Mouse (Mus musculus) cerebellum, adult 8-10 months (tissue): ENCODE measurements around the gene 1700029I15Rik.

ENCODE experiments used
- DNase-seq: peaks from one replicate; pipeline ENCODE4 v3.0.0; 2022

The 1700029I15Rik gene

DNA sequence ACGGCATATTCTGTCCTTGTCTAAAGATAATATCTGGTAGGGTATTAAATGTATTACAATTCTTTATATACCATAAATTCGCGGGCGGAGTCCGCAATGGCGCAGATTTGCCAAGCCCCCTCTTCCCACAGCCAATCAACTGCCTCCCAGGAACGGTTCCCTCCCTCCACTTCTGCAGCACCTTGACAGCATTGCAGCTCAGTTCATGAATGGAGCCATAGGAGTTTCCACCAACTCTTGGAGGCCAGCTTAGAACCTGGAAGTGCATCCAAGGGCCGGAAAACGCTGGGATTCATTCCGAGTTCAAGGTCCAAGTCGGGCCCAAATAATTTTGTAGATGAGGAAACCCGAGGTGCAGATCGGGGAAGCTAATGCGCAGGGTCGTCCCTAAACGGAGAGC lies 7.8 kb upstream of the 1700029I15Rik start, which contains the start of the genes Pex16 and Large2:
Gene Pex16 (plus strand): TSS at position 163 of the 400 bp plus-strand sequence.
Gene Large2 (minus strand): TSS at position 356 of the 400 bp plus-strand sequence.
- peak; percentile 54 for DNase-seq

GRCm38 (mm10) chr2:92375099-92375623 lies 7.2 kb upstream of the 1700029I15Rik start:
- peak; percentile 87 for DNase-seq

GRCm38 (mm10) chr2:92375788-92376187 lies 6.5 kb upstream of the 1700029I15Rik start:
- no peak for DNase-seq

- DNase-seq, result no peak
These were observed 6.0 kb upstream of the 1700029I15Rik start for GRCm38 (mm10) chr2:92376300-92376699.

GRCm38 (mm10) chr2:92377320-92377719 lies 5.0 kb upstream of the 1700029I15Rik start:
- peak; percentile 33 for DNase-seq

DNA sequence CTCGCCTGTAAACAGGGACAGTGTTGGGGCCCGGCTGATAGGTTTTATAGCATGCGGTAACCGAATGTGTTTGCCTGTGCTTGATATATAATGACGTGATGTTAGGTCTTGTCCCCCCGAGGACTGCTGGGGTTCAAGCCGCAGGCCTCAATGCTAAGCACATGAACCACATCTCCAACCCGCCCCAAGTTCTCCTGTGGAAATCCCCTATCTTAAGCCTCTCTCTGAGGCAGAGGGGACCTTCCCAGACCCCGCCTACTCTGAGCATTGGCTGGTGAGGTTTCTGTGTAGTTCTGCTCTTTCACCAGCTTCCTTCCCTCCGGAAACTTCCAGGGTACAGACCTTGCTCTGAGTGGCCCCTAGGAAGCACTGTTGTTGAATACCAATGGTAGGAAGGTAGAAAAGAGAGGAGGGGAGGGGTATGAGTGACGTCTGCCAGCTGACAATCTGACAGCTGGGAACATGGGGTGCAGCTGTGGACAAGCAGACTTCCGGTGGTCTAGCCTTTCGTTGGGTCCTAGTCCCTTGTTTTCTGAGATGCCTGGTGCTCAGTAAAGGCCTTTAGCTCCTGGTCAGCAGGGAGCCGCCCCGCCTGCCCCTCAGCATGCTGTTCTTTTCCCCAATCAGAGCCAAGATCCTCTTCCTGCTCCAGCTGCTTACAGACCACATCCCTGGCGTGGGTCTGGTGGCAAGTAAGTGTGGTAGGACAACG lies 2.4 kb upstream of the 1700029I15Rik start:
- DNase-seq, result no peak

DNA sequence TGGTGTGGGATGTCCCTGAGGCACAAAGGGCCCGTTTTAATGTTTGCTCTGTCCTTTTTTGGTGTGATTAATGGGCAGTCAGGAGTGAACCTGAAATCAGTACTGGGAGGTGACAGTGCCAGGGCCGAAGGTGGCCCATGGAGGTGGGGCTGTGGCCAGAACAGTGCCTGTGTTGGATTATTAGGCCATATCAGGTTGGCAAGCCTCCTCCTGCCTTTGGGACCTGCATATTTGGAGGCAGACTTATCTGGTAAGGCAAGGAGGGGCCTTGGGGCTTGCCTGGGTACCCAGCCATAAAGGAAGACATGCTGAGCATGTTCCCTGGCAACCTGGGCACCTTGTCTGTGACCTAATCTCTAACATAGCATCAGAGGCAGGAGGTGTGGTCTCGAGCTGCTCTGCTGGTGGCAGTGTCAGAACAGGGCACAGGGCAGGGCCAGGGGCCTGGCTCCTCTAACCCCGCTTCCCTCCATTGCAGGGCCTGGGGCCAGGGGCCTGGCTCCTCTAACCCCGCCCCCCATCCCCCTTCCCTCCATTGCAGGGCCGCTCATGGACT lies 1.8 kb upstream of the 1700029I15Rik start:
- DNase-seq, result no peak

- no peak for DNase-seq
These were observed 1.2 kb upstream of the 1700029I15Rik start for GRCm38 (mm10) chr2:92381161-92381560.

GRCm38 (mm10) chr2:92382759-92383158 lies 421 bp downstream of the 1700029I15Rik start:
- no peak for DNase-seq

GRCm38 (mm10) chr2:92384101-92384500 lies 1.8 kb downstream of the 1700029I15Rik start:
- DNase-seq, result no peak

GRCm38 (mm10) chr2:92385113-92386051 lies 3.0 kb downstream of the 1700029I15Rik start:
- DNase-seq, result no peak

DNA sequence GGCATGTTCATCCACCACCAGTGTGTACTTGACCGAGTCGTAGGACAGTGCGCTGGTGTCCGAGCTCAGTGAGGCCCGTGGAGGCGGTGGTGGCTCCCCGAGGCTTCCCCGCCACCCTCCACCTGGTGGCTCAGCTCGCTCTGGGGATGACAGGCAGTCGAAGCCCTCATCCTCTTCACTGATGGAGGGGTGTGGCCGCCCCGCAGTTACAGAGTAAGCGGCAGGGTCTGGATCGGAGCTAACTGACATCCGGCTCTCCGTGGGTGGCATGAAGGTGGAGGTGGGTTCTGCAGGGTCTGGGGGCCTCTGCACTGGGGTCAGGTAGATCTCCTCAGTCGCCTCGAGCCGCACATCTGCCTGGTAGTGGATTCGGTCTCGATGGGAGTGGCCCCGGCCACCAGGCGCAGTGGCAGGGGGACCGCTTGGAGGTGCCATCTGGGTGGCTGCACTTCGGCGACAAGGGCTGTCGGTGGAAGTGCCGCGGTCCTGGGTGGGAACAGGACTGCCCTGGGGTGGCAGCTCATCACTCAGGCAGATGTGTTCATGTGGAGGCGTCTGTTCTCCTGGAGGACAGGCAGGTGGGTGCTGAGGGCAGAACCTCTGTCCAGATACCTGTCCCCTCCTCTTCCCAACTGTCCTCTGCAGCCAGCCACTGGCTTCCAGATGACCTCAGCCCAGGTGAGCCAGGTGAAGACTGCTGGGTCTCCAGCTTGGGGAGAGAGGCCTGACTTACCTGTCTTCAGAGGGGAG lies 4.7 kb downstream of the 1700029I15Rik start:
- DNase-seq, result no peak

DNA sequence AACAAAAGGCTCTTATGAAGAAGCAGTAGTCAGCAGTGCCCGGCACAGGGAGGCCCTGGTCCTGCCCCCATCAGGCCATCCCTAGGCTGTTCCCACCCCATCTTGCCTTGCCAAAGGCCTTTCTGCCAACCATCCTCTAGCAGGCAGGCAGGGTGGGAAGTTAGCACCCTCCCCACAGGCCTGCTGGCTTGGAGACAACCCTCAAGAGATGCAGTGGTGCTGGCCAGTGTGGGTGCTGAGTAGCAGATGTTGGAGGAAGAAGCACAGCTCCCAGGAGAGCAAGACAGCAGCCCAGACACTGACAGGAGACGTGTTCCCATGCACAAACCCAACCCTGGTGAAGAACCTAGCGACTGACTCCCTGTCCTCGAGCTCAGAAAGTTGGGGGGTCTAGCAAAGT lies 5.3 kb downstream of the 1700029I15Rik start:
- DNase-seq, result no peak

GRCm38 (mm10) chr2:92388081-92388517 lies 5.8 kb downstream of the 1700029I15Rik start:
- DNase-seq, result no peak

DNA sequence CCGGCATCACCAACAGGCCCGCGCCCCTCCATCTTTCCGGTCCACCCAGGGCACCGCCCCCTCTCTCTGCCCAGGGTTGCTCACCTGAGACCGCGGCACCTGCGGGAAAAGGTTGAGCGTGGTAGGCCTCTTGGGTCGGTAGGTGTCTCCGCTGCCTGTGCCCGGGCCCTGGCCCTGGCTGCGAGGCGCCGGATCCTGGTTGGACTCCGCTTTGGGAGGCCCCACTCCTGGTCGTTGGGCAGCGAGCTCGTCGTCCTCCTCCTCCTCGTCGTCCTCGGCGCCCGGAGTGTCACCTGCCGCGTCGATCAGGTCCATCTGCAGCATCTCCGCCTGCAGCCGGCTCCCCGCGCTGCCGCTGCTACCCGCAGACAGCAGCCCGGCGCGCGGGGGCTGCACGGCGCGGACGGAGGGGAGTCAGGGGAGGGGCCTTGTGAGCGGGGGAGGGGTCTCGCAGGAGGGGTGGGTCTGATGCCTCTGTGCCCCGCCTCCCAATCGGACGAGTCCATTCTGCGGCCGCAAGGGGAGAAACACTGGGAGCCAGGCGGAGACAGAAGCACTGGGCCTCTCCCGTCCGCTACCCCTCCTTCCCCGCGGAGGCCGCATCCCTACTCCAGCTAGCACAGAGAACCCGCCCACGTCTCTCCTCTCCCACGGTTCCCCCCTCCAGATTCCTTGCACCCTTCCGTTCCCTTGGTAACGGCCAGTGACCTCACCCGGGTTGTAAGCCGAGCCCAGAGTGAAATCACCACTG lies 6.7 kb downstream of the 1700029I15Rik start:
- peak; percentile 85 for DNase-seq

- no peak for DNase-seq
These were observed 7.3 kb downstream of the 1700029I15Rik start for GRCm38 (mm10) chr2:92389645-92390044.

DNA sequence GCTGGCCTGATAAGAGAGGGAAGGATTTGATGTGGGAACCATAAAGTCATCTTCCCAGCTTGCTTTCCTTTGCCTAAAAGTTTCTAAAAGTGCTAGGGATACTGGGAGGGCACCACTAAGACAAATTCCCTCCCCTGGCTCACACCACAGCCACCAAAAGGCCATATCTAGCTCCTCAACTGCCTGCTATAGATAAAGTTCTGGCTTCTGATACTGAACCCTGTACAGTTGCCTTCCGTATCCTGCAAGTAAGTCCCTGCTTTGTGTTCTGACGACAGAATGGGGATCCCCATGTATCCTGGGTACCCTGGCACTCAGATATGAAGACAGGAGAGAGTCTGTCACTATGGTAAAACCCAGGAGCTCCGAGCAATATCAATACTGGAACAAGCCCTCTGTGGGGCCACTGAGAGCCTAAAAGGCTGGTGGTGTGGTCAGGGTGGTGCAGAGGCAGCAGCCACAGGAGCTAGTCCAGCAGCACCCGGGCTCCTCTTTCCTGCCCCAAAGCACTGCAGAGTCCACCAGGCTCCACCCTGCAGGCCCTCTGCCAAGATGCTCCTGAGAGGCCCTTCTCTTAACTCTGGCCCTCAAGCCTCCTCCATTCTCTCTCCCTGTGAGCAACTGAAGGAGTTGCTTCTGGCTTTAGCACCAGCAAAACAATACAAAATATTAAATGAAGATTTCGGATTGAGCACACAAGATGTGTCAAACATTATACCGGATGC lies 8.0 kb downstream of the 1700029I15Rik start:
- DNase-seq, result no peak

DNA sequence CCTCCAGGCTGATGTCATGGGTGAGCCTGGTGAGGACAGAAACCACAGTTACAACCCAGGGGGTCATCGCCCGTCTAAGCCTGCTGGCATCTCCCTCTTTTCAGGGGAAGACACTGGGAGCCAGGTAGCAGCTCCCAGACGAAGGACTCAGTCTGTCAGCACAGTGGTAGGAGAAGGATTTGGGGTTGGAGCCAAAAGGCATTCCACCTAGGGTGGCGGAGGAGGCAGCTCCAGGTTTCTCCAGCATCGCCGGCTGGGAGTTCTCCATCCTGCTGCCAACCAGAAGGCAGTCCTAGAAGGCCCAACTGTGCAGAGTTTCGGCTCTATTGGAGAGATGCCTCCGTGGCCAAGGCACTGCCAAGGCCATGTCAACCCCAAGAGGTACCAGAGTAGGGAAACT lies 8.8 kb downstream of the 1700029I15Rik start:
- no peak for DNase-seq

GRCm38 (mm10) chr2:92391703-92392317 lies 9.5 kb downstream of the 1700029I15Rik start:
- DNase-seq, result no peak
